Mouse (Mus musculus): ENCODE data around the gene Orai2.

DNA sequence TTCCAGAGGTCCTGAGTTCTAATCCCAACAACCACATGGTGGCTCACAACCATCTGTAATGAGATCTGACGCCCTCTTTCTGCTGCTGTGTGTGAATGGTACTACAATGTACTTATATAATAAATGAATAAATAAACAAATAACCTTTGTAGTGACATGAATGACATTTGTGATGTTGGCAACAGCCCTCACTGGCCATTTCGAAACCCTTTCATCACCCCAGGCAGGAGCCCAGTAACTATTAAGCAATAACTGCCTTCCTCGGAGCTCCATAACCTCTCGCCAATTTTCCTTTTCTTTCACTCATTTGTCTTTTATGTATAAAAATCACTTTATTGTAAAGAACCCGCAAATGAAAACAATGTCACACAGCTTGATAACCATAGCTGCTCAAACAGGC is 43.2 kb upstream of the Orai2 start:
- no peak for TF ChIP-seq POLR2A (IDR thresholded peaks at IDR 0.05; ENCODE audit: extremely low read depth, insufficient read depth, low read length)
- no peak for TF ChIP-seq CTCF (IDR thresholded peaks at IDR 0.05; ENCODE audit: low read depth, low read length)
